In the genomic region with DNA sequence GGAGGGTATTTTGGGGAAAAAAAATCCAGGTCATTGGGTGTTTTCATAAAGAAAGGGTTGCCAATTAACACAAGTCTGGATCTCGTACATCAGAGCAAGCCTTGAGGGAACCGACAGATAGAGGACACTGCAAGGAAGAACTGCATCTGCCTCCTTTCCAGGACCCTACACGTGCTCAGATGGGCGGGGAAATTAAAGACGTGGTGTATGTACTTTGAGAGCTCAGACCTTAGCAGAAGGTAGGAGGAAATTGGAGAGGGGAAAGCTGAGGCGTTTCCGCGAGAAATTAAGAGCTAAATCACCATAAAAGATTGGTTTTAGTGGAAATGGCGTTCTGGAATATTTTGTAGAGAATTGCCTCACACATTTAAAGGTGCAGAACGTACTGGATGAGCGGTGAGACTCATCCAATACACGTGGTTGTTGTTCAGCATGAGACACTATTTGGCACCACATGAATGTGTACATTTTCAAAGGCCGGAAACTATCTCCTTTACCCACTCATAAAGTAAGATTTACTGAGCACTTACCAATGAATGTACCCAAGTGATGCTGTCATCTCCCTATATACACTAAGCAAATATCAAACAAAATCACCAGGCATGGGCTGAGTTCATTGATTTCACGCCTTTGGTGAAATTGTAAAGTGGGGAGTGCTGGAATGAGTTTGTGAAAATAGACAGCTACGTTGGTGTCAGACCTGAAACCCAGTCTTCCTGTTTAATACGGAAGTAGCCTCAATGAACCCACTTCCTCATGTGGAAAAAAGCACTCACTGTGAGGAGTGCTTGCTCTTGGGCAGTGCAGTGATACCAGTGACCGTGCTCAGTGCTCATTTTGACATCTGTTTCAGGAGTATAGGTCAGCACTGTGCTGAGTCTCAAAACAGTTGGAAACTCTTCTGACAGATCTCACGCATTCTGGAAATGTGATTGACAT, we compare ENCODE assay signal across 8 mouse cellular contexts. TPM values are rescaled to one million over a fixed set of nuclear protein-coding genes. Genes with fewer than 3 reads are reported as not detected.
A peak's percentile ranks its signal among the peaks of the same experiment; 100 is the strongest.
DNase-seq lines count a peak whose midpoint lies in the region; ATAC-seq and TF ChIP-seq lines count a peak whose summit lies in the region.

No protein-coding gene starts in this region.

- DNase-seq in kidney, adult 9 months = no peak
- DNase-seq in MN1 (ENCODE audit: low spot score) = peak; percentile 40
- peak; percentile 38 for DNase-seq in kidney, postnatal 0 days (ENCODE audit: low spot score)
- peak; percentile 34 for DNase-seq in thymus, adult 2 months
- no peak for DNase-seq in urinary bladder, postnatal 36 days (ENCODE audit: low spot score in 2 of 2)

- peak overlapping the region; percentile 91 for H3K4me3 ChIP-seq in kidney, embryonic 15.5 days (replicated peaks)
- H3K4me3 ChIP-seq in forebrain, embryonic 13.5 days = peak overlapping the region; percentile 68
- peak overlapping the region; percentile 75 for H3K4me3 ChIP-seq in kidney, postnatal 0 days (replicated peaks; ENCODE audit: low read depth, low read length)
- peak overlapping the region; percentile 87 for H3K4me3 ChIP-seq in thymus, adult 2 months (ENCODE audit: control insufficient read depth, insufficient read depth, low read length)

- H3K4me1 ChIP-seq in kidney, embryonic 15.5 days = peaks cover 23% of the 10 kb centered on the region
- H3K4me1 ChIP-seq in forebrain, embryonic 13.5 days = peaks cover 23% of the 10 kb centered on the region
- H3K4me1 ChIP-seq in kidney, postnatal 0 days (replicated peaks; ENCODE audit: insufficient read depth, low read length) = peaks cover 11% of the 10 kb centered on the region
- H3K4me1 ChIP-seq in thymus, adult 2 months (replicated peaks; ENCODE audit: control insufficient read depth, insufficient read depth, low read length) = peaks cover 5% of the 10 kb centered on the region

- H3K9me3 ChIP-seq in kidney, embryonic 15.5 days (replicated peaks) = no peaks in the 10 kb centered on the region
- H3K9me3 ChIP-seq in forebrain, embryonic 13.5 days (replicated peaks) = no peaks in the 10 kb centered on the region
- no peaks in the 10 kb centered on the region for H3K9me3 ChIP-seq in kidney, postnatal 0 days (replicated peaks; ENCODE audit: low read length)

- no peak for TF ChIP-seq POLR2A in thymus, adult 2 months (IDR thresholded peaks at IDR 0.05; ENCODE audit: control insufficient read depth, extremely low read depth, insufficient read depth, low read length, poor library complexity)

- peaks cover 22% of the 10 kb centered on the region for H3K36me3 ChIP-seq in kidney, embryonic 15.5 days
- H3K36me3 ChIP-seq in forebrain, embryonic 13.5 days (ENCODE audit: poor library complexity, severe bottlenecking) = peaks cover 26% of the 10 kb centered on the region
- peaks cover 7% of the 10 kb centered on the region; the same call in 1 of the 2 replicates for H3K36me3 ChIP-seq in kidney, postnatal 0 days (ENCODE audit: insufficient read depth, low read length)
- H3K36me3 ChIP-seq in thymus, adult 2 months (ENCODE audit: control insufficient read depth, insufficient read depth, low read length) = peaks cover 9% of the 10 kb centered on the region; the same call in 1 of the 2 replicates

- peak overlapping the region; percentile 94 for H3K27ac ChIP-seq in kidney, embryonic 15.5 days
- H3K27ac ChIP-seq in forebrain, embryonic 13.5 days = peak overlapping the region; percentile 91
- H3K27ac ChIP-seq in kidney, postnatal 0 days = peak overlapping the region; percentile 90
- peak overlapping the region; percentile 80 for H3K27ac ChIP-seq in thymus, adult 2 months (ENCODE audit: control insufficient read depth, insufficient read depth, low read length)

- H3K27me3 ChIP-seq in kidney, embryonic 15.5 days = no peaks in the 10 kb centered on the region
- no peaks in the 10 kb centered on the region for H3K27me3 ChIP-seq in forebrain, embryonic 13.5 days
- H3K27me3 ChIP-seq in kidney, postnatal 0 days (ENCODE audit: insufficient read depth, low read length) = no peaks in the 10 kb centered on the region
- no peaks in the 10 kb centered on the region for H3K27me3 ChIP-seq in thymus, adult 2 months (ENCODE audit: control insufficient read depth, insufficient read depth, low read length)

- peak overlapping the region; percentile 90 for H3K9ac ChIP-seq in kidney, embryonic 15.5 days
- H3K9ac ChIP-seq in forebrain, embryonic 13.5 days = peak overlapping the region; percentile 85
- peak overlapping the region; percentile 90 for H3K9ac ChIP-seq in kidney, postnatal 0 days (ENCODE audit: low read depth, low read length)

- no peak for ATAC-seq in kidney, embryonic 15.5 days (replicated peaks; ENCODE audit: low FRiP score)
- ATAC-seq in forebrain, embryonic 13.5 days = peak; percentile 46
- no peak for ATAC-seq in kidney, postnatal 0 days (replicated peaks; ENCODE audit: low FRiP score, low read depth)
- ATAC-seq in megakaryocyte, adult 5-6 weeks (ENCODE audit: poor library complexity, severe bottlenecking) = peak; percentile 81

- peak overlapping the region; percentile 86 for H3K4me2 ChIP-seq in kidney, embryonic 15.5 days
- H3K4me2 ChIP-seq in forebrain, embryonic 13.5 days = peak overlapping the region; percentile 80
- H3K4me2 ChIP-seq in kidney, postnatal 0 days (ENCODE audit: low read length) = peak overlapping the region; percentile 63

- 30% methylated on average over 18 of the region's 18 CpGs for WGBS in kidney, embryonic 15.5 days
- WGBS in forebrain, embryonic 13.5 days = 37% methylated on average over 18 of the region's 18 CpGs
- WGBS in kidney, postnatal 0 days = 28% methylated on average over 18 of the region's 18 CpGs
- 9% methylated on average over 18 of the region's 18 CpGs for WGBS in thymus, adult 2 months

- TF ChIP-seq CTCF in kidney, postnatal 0 days (IDR thresholded peaks at IDR 0.05; ENCODE audit: low read depth) = no peak
- TF ChIP-seq CTCF in thymus, adult 2 months (IDR thresholded peaks at IDR 0.05; ENCODE audit: borderline replicate concordance, control insufficient read depth, extremely low read depth, insufficient read depth, low read length, poor library complexity) = no peak

RNA-seq across cellular contexts. Expression of gene Itgb1bp1, which starts 0.9 kb away (rescaled TPM):
- 45.8 and 46.0 TPM in 2 replicates for polyA plus RNA-seq in kidney, embryonic 15.5 days (2015; fragmentation: Nextera tagmentation; extraction: Ambion mirVana)
- polyA plus RNA-seq in forebrain, embryonic 13.5 days (2015; fragmentation: Nextera tagmentation; extraction: Ambion mirVana) = 40.1 and 43.2 TPM in 2 replicates
- polyA plus RNA-seq in kidney, postnatal 0 days (2015; fragmentation: Nextera tagmentation; extraction: Ambion mirVana) = 50.9 and 52.6 TPM in 2 replicates
- 47.5 and 50.9 TPM in 2 replicates for total RNA-seq in megakaryocyte, adult 5-6 weeks (2015)
- 28.6 and 35.0 TPM in 2 replicates for total RNA-seq in megakaryocyte, adult 5-6 weeks (2017)
- 16.2 and 18.0 TPM in 2 replicates for polyA plus RNA-seq in thymus, adult 2 months (2012; rRNA removed)

RNA-seq across cellular contexts. Expression of gene Cpsf3, which starts 1.8 kb away (rescaled TPM):
- polyA plus RNA-seq in kidney, embryonic 15.5 days (2015; fragmentation: Nextera tagmentation; extraction: Ambion mirVana) = 112 and 115 TPM in 2 replicates
- polyA plus RNA-seq in forebrain, embryonic 13.5 days (2015; fragmentation: Nextera tagmentation; extraction: Ambion mirVana) = 117 and 126 TPM in 2 replicates
- polyA plus RNA-seq in kidney, postnatal 0 days (2015; fragmentation: Nextera tagmentation; extraction: Ambion mirVana) = 81.0 and 83.5 TPM in 2 replicates
- 111 and 130 TPM in 2 replicates for total RNA-seq in megakaryocyte, adult 5-6 weeks (2015)
- 68.0 and 82.5 TPM in 2 replicates for total RNA-seq in megakaryocyte, adult 5-6 weeks (2017)
- polyA plus RNA-seq in thymus, adult 2 months (2012; rRNA removed) = 28.6 and 45.3 TPM in 2 replicates

RNA-seq across cellular contexts. Expression of gene Iah1, which starts 29.2 kb away (rescaled TPM):
- 67.7 and 78.7 TPM in 2 replicates for polyA plus RNA-seq in kidney, embryonic 15.5 days (2015; fragmentation: Nextera tagmentation; extraction: Ambion mirVana)
- 48.2 and 50.5 TPM in 2 replicates for polyA plus RNA-seq in forebrain, embryonic 13.5 days (2015; fragmentation: Nextera tagmentation; extraction: Ambion mirVana)
- 150 and 152 TPM in 2 replicates for polyA plus RNA-seq in kidney, postnatal 0 days (2015; fragmentation: Nextera tagmentation; extraction: Ambion mirVana)
- total RNA-seq in megakaryocyte, adult 5-6 weeks (2015) = 44.1 and 46.5 TPM in 2 replicates
- total RNA-seq in megakaryocyte, adult 5-6 weeks (2017) = 34.7 and 41.9 TPM in 2 replicates
- polyA plus RNA-seq in thymus, adult 2 months (2012; rRNA removed) = 50.1 and 53.6 TPM in 2 replicates

Comparison
In these comparisons a context has a peak if more than half of its experiments do, and no peak if none do; other contexts are left out.
1. DNase-seq: peak in MN1 (single experiment), kidney, postnatal 0 days (single experiment) and thymus, adult 2 months (single experiment); none in kidney, adult 9 months (single experiment) and urinary bladder, postnatal 36 days (0 of 2).
2. ATAC-seq: peak in forebrain, embryonic 13.5 days (single experiment) and megakaryocyte, adult 5-6 weeks (single experiment); none in kidney, embryonic 15.5 days (single experiment) and kidney, postnatal 0 days (single experiment).
3. Peak in every context shown above with its lines, with median percentiles within 50 percentile points of each other: H3K27ac ChIP-seq, H3K4me2 ChIP-seq, H3K4me3 ChIP-seq and H3K9ac ChIP-seq.